Mouse (Mus musculus): ENCODE data around the gene Myrfl.

The Myrfl gene

GRCm38 (mm10) chr10:116913647-116914273, 17.0 kb upstream of the Myrfl start:
- ATAC-seq (ENCODE audit: low TSS enrichment) = no peak

GRCm38 (mm10) chr10:116912850-116913249, 16.1 kb upstream of the Myrfl start:
- ATAC-seq (ENCODE audit: low TSS enrichment) = no peak

- ATAC-seq (ENCODE audit: low TSS enrichment) = no peak
These were observed 12.4 kb upstream of the Myrfl start for GRCm38 (mm10) chr10:116908901-116909642.

- ATAC-seq (ENCODE audit: low TSS enrichment) = no peak
These were observed 10.1 kb upstream of the Myrfl start for GRCm38 (mm10) chr10:116906794-116907193.

GRCm38 (mm10) chr10:116904503-116904908, 7.8 kb upstream of the Myrfl start:
- ATAC-seq (ENCODE audit: low TSS enrichment) = no peak

- no peak for ATAC-seq (ENCODE audit: low TSS enrichment)
These were observed 1.4 kb downstream of the Myrfl start for GRCm38 (mm10) chr10:116895108-116895833.

GRCm38 (mm10) chr10:116894540-116894939, 2.2 kb downstream of the Myrfl start:
- ATAC-seq (ENCODE audit: low TSS enrichment) = no peak

- peak; percentile 78 for ATAC-seq (ENCODE audit: low TSS enrichment)
These were observed 3.0 kb downstream of the Myrfl start for GRCm38 (mm10) chr10:116893753-116894152.

- no peak for ATAC-seq (ENCODE audit: low TSS enrichment)
These were observed 6.1 kb downstream of the Myrfl start for GRCm38 (mm10) chr10:116890587-116890986.

GRCm38 (mm10) chr10:116884552-116884951, 12.2 kb downstream of the Myrfl start:
- no peak for ATAC-seq (ENCODE audit: low TSS enrichment)

GRCm38 (mm10) chr10:116883531-116883930, 13.2 kb downstream of the Myrfl start:
- no peak for ATAC-seq (ENCODE audit: low TSS enrichment)

- ATAC-seq (ENCODE audit: low TSS enrichment) = no peak
These were observed 19.3 kb downstream of the Myrfl start for GRCm38 (mm10) chr10:116877436-116877835.

- ATAC-seq (ENCODE audit: low TSS enrichment) = no peak
These were observed 22.2 kb downstream of the Myrfl start for GRCm38 (mm10) chr10:116874490-116874889.

GRCm38 (mm10) chr10:116872016-116872410, 24.7 kb downstream of the Myrfl start:
- no peak for ATAC-seq (ENCODE audit: low TSS enrichment)

- peak; percentile 97 for ATAC-seq (ENCODE audit: low TSS enrichment)
These were observed 25.2 kb downstream of the Myrfl start for GRCm38 (mm10) chr10:116871329-116872015.

GRCm38 (mm10) chr10:116870819-116871218, 25.9 kb downstream of the Myrfl start:
- ATAC-seq (ENCODE audit: low TSS enrichment) = no peak

- ATAC-seq (ENCODE audit: low TSS enrichment) = no peak
These were observed 43.4 kb downstream of the Myrfl start for GRCm38 (mm10) chr10:116853159-116853845.

- ATAC-seq (ENCODE audit: low TSS enrichment) = peak; percentile 91
These were observed 47.8 kb downstream of the Myrfl start for GRCm38 (mm10) chr10:116848749-116849473.

GRCm38 (mm10) chr10:116841551-116841950, 55.2 kb downstream of the Myrfl start:
- no peak for ATAC-seq (ENCODE audit: low TSS enrichment)

GRCm38 (mm10) chr10:116830676-116831075, 66.0 kb downstream of the Myrfl start:
- no peak for ATAC-seq (ENCODE audit: low TSS enrichment)

- no peak for ATAC-seq (ENCODE audit: low TSS enrichment)
These were observed 68.6 kb downstream of the Myrfl start for GRCm38 (mm10) chr10:116828099-116828498.
